Mouse (Mus musculus) testis, adult 2 months (tissue): ENCODE measurements at regions not wholly inside any gene's neighbourhood (a gene's known extent, or its start where the extent isn't known, plus 50 kb on each side); places are given as distances from the start of the nearest gene placed in this dataset.

Source experiments
- H3K27ac ChIP-seq: fragments of 200-500 bp; 2 replicates; pipeline ENCODE4 v1.5.1; 2012; ENCODE audit warnings: low read depth, low read length; ENCODE audit not compliant: control insufficient read depth, insufficient read depth
- H3K27me3 ChIP-seq: fragments of 200-500 bp; 2 replicates; pipeline ENCODE4 v1.6.1; 2012; ENCODE audit warnings: mild to moderate bottlenecking, low read length, moderate library complexity; ENCODE audit not compliant: control insufficient read depth, insufficient read depth
- H3K36me3 ChIP-seq: fragments of 200-500 bp; 2 replicates; pipeline ENCODE4 v1.6.1; 2012; ENCODE audit warnings: mild to moderate bottlenecking, low read length; ENCODE audit not compliant: control insufficient read depth, insufficient read depth
- H3K4me1 ChIP-seq: fragments of 200-500 bp; 2 replicates; pipeline ENCODE4 v1.6.1; 2012; ENCODE audit warnings: low read length; ENCODE audit not compliant: control insufficient read depth, insufficient read depth
- H3K4me3 ChIP-seq: fragments of 200-500 bp; 2 replicates; pipeline ENCODE4 v1.5.1; 2012; ENCODE audit warnings: low read depth, mild to moderate bottlenecking, low read length, moderate library complexity, mixed read lengths; ENCODE audit not compliant: control insufficient read depth
- CTCF ChIP-seq: fragments of 200-500 bp; IDR thresholded peaks from 2 replicates; pipeline ENCODE4 v1.5.1; 2012; ENCODE audit warnings: low read depth, mild to moderate bottlenecking, inconsistent platforms, low read length, moderate library complexity; ENCODE audit not compliant: control insufficient read depth, insufficient read depth, insufficient replicate concordance
- POLR2A ChIP-seq: fragments of 200-500 bp; IDR thresholded peaks from 2 replicates; pipeline ENCODE4 v1.6.1; 2012; ENCODE audit warnings: low read depth, mild to moderate bottlenecking, inconsistent platforms, low read length, moderate library complexity; ENCODE audit not compliant: control insufficient read depth

DNA sequence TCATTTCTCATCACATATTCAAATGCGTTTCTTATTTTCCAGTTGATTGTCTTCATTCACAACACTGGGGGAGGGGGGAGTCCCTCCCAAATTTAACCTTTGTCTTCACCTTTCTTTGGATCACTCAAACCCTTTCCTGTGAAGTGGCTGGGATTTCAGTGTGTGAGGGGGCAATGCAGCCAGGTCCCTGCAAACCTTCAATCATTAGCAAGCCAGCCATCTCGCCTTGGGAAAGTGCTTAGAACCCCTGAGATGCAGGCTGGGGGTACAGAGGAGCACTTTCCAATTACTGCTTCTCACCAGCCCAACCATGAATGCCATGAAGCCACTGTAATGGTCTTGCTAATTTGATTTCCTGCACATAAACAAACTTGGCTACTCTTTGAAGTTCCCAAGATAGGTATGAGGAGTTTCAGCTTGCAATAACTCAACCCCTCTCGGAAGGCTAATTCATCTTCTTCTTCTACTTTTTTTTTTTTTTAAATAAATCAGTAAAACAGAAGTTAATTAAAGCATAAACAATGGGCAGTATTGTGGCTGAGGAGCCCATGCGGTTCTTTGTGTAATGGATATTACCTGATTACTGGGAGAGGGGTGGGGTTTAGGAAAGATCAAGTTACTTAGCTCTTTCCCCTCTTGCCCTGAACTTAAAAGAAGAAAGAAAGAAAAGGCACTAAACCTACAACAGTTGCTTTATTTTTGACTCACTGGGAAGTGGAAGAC, 486.3 kb downstream of the 1700129C05Rik start:
- H3K4me1 ChIP-seq, result no peaks in the 10 kb centered on the region
- H3K36me3 ChIP-seq, result no peaks in the 10 kb centered on the region
- no peak overlapping the region for H3K4me3 ChIP-seq
- H3K27me3 ChIP-seq, result no peaks in the 10 kb centered on the region
- TF ChIP-seq POLR2A (no peak), CTCF (no peak)
- no peak overlapping the region for H3K27ac ChIP-seq

- Histone ChIP-seq H3K36me3 (no peaks in the 10 kb centered on the region), H3K4me1 (no peaks in the 10 kb centered on the region), H3K27me3 (no peaks in the 10 kb centered on the region), H3K4me3 (no peak overlapping the region), H3K27ac (no peak overlapping the region)
- TF ChIP-seq POLR2A, result no peak
These were observed 489.7 kb downstream of the 1700129C05Rik start for GRCm38 (mm10) chr14:58653026-58653425.

DNA sequence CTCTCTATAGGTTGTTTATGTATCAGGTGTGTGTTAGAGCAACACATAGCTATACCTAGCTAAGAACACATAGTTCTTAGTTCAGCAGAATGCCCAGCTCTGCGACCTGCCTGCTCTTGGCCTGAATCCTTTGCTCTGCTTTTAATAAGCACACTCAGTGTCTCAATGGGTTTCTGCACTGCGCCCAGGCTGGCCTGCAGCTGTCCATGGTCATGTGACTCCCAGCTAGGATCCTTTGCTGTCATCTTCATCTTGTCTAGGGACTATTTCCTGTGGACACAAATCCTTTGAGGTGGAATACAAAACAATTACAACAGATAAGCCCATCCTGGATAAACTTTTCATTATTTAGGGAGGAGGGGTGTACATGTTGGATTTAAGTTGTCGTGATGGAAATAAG, 490.7 kb downstream of the 1700129C05Rik start:
- Histone ChIP-seq H3K27me3 (no peaks in the 10 kb centered on the region), H3K27ac (no peak overlapping the region), H3K4me3 (no peak overlapping the region), H3K4me1 (no peaks in the 10 kb centered on the region), H3K36me3 (no peaks in the 10 kb centered on the region)
- TF ChIP-seq POLR2A (no peak), CTCF (no peak)

- Histone ChIP-seq H3K4me1 (no peaks in the 10 kb centered on the region), H3K36me3 (no peaks in the 10 kb centered on the region), H3K27me3 (no peaks in the 10 kb centered on the region), H3K4me3 (no peak overlapping the region), H3K27ac (no peak overlapping the region)
- no peak for TF ChIP-seq CTCF
- no peak for TF ChIP-seq POLR2A
These were observed 491.5 kb downstream of the 1700129C05Rik start for GRCm38 (mm10) chr14:58651210-58651609.

- H3K36me3 ChIP-seq, result no peaks in the 10 kb centered on the region
- H3K4me1 ChIP-seq, result no peaks in the 10 kb centered on the region
- H3K27me3 ChIP-seq, result no peaks in the 10 kb centered on the region
- H3K4me3 ChIP-seq, result no peak overlapping the region
- H3K27ac ChIP-seq, result no peak overlapping the region
- TF ChIP-seq CTCF (no peak), POLR2A (no peak)
These were observed 504.4 kb downstream of the 1700129C05Rik start for GRCm38 (mm10) chr14:58638337-58638696.

GRCm38 (mm10) chr14:58637405-58638336, 505.0 kb downstream of the 1700129C05Rik start:
- H3K4me1 ChIP-seq, result no peaks in the 10 kb centered on the region
- H3K4me3 ChIP-seq, result no peak overlapping the region
- H3K36me3 ChIP-seq, result no peaks in the 10 kb centered on the region
- no peak overlapping the region for H3K27ac ChIP-seq
- H3K27me3 ChIP-seq, result no peaks in the 10 kb centered on the region
- TF ChIP-seq POLR2A, result no peak
- TF ChIP-seq CTCF, result no peak

DNA sequence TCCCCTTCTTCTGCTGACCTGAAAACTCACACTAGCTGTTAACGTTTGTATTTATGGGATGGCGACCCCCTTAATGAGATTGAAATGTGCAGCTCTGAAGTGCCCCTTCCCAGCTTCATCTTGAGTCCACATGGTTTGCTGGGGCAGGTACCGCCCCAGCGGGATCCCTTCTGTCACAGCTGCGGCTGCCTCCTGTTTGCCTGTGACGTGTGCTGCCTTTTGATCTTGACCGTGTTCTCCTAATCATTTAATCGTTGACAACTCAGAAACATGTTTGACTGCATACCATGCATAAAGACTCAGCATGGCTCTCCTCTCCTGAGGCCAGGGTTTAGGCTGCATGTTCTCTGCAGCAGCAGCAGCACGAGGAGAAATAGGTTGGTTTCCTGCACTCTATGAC, 511.5 kb downstream of the 1700129C05Rik start:
- no peaks in the 10 kb centered on the region for H3K4me1 ChIP-seq
- H3K4me3 ChIP-seq, result no peak overlapping the region
- no peaks in the 10 kb centered on the region for H3K27me3 ChIP-seq
- no peak for TF ChIP-seq CTCF
- no peak for TF ChIP-seq POLR2A
- H3K27ac ChIP-seq, result no peak overlapping the region
- no peaks in the 10 kb centered on the region for H3K36me3 ChIP-seq

- H3K27me3 ChIP-seq, result no peaks in the 10 kb centered on the region
These were observed 514.4 kb downstream of the 1700129C05Rik start for GRCm38 (mm10) chr14:58628266-58628665.

More at GRCm38 (mm10) chr14:58628266-58628665, 514.4 kb downstream of the 1700129C05Rik start:
- no peak overlapping the region for H3K4me3 ChIP-seq
- no peak overlapping the region for H3K27ac ChIP-seq
- TF ChIP-seq CTCF, result no peak
- TF ChIP-seq POLR2A, result no peak
- no peaks in the 10 kb centered on the region for H3K36me3 ChIP-seq
- peaks cover 2% of the 10 kb centered on the region for H3K4me1 ChIP-seq
